Mouse (Mus musculus) intestine, embryonic 16.5 days (tissue): ENCODE data around the gene 1600014C23Rik. TPM values are rescaled to one million over a fixed set of nuclear protein-coding genes. Genes with fewer than 3 reads are reported as not detected.

Experiments used
- ATAC-seq: fragments of 200-750 bp; cut with Nextera tagmentation; 2 replicates; pipeline ENCODE4 v1.8.0; 2017; ENCODE audit warnings: moderate TSS enrichment, moderate library complexity
- H3K27ac ChIP-seq: fragments of 300-500 bp; sonication (generic); 2 replicates; pipeline ENCODE4 v1.5.1; 2014; ENCODE audit warnings: mild to moderate bottlenecking, low read length
- H3K27me3 ChIP-seq: fragments of 300-500 bp; sonication (generic); replicated peaks from 2 replicates; pipeline ENCODE4 v1.6.1; 2014; ENCODE audit warnings: low read length, control low read depth, mixed read lengths; ENCODE audit not compliant: control insufficient read depth, insufficient read depth
- H3K36me3 ChIP-seq: fragments of 300-500 bp; sonication (generic); 2 replicates; pipeline ENCODE4 v1.6.1; 2014; ENCODE audit warnings: low read length, control low read depth; ENCODE audit not compliant: control insufficient read depth, insufficient read depth
- H3K4me1 ChIP-seq: fragments of 300-500 bp; sonication (generic); 2 replicates; pipeline ENCODE4 v1.6.1; 2014; ENCODE audit warnings: low read length, control low read depth, mixed read lengths; ENCODE audit not compliant: control insufficient read depth, insufficient read depth
- H3K4me2 ChIP-seq: fragments of 300-500 bp; sonication (generic); 2 replicates; pipeline ENCODE4 v1.6.1; 2014; ENCODE audit warnings: low read depth, low read length, control low read depth
- H3K4me3 ChIP-seq: fragments of 300-500 bp; sonication (generic); 2 replicates; pipeline ENCODE4 v1.5.1; 2014; ENCODE audit warnings: mild to moderate bottlenecking, low read length
- H3K9ac ChIP-seq: fragments of 300-500 bp; sonication (generic); 2 replicates; pipeline ENCODE4 v1.6.1; 2014; ENCODE audit warnings: low read depth, low read length
- H3K9me3 ChIP-seq: fragments of 300-500 bp; sonication (generic); 2 replicates; pipeline ENCODE4 v1.6.1; 2016; ENCODE audit warnings: low read length, control low read depth; ENCODE audit not compliant: control insufficient read depth
- WGBS: fragments of 180-500 bp; shearing (Covaris S2); extraction: QIAGEN DNeasy Blood & Tissue Kit; methylation state at CpG from one replicate; pipeline ENCODE4 v1.1.7; 2014; 5-methylcytosine and 5-hydroxymethylcytosine counted together
- polyA plus RNA-seq: library from polyadenylated mRNA; unstranded; fragments of >200 nt; fragmentation: Nextera tagmentation; extraction: Ambion mirVana; gene quantifications from 2 replicates; pipeline ENCODE4 v1.2.1, GENCODE M21; 2015

The 1600014C23Rik gene
- polyA plus RNA-seq, 1 experiment from 2014 or later, result 0.76 TPM

- Histone ChIP-seq H3K27ac (peak overlapping the region; percentile 65), H3K36me3 (no peaks in the 10 kb centered on the region), H3K27me3 (no peaks in the 10 kb centered on the region), H3K9me3 (no peaks in the 10 kb centered on the region), H3K4me1 (no peaks in the 10 kb centered on the region), H3K4me3 (peak overlapping the region; percentile 58), H3K4me2 (peak overlapping the region; percentile 80), H3K9ac (peak overlapping the region; percentile 80)
- ATAC-seq, result peak; percentile 32; the same call in 1 of the 2 replicates
- 5% methylated on average over 25 of the region's 25 CpGs for WGBS
Observed at GRCm38 (mm10) chr17:45723732-45724573, 9.7 kb downstream of the 1600014C23Rik start.

- no peak overlapping the region for H3K4me2 ChIP-seq
- no peak overlapping the region for H3K27ac ChIP-seq
- H3K9me3 ChIP-seq, result no peaks in the 10 kb centered on the region
- ATAC-seq, result peak; percentile 54; the same call in 1 of the 2 replicates
- H3K27me3 ChIP-seq, result no peaks in the 10 kb centered on the region
- no peaks in the 10 kb centered on the region for H3K4me1 ChIP-seq
- no peak overlapping the region for H3K9ac ChIP-seq
- no peaks in the 10 kb centered on the region for H3K36me3 ChIP-seq
- H3K4me3 ChIP-seq, result no peak overlapping the region
- 8% methylated on average over 10 of the region's 10 CpGs for WGBS
Observed at GRCm38 (mm10) chr17:45718323-45718722, 15.3 kb downstream of the 1600014C23Rik start.

DNA sequence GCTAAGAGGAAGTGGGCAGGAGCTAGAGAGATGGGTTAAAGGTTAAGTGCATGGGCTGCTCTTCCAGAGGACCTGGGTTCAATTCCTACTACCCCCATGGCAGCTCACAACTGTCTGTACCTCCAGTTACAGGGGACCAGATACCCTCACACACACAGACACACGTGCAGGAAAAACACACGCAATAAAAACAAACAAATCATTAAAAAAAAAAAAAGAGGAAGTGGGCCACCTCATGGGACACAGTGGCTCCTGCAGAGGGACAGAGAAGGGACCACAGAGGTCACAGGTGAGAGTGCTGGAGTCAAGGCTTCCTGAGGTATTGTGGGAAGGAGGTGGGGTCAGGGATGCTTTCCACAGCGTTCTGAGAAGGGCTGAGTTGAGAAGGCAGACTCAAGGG, 22.1 kb downstream of the 1600014C23Rik start:
- H3K9ac ChIP-seq, result no peak overlapping the region
- H3K4me2 ChIP-seq, result no peak overlapping the region
- no peak overlapping the region for H3K27ac ChIP-seq
- H3K4me1 ChIP-seq, result no peaks in the 10 kb centered on the region
- no peaks in the 10 kb centered on the region for H3K27me3 ChIP-seq
- no peak for ATAC-seq
- WGBS, result 49% methylated on average over 3 of the region's 3 CpGs
- no peak overlapping the region for H3K4me3 ChIP-seq
- H3K9me3 ChIP-seq, result no peaks in the 10 kb centered on the region
- H3K36me3 ChIP-seq, result no peaks in the 10 kb centered on the region

- Histone ChIP-seq H3K27me3 (no peaks in the 10 kb centered on the region), H3K4me2 (no peak overlapping the region), H3K9ac (no peak overlapping the region), H3K4me3 (no peak overlapping the region), H3K36me3 (no peaks in the 10 kb centered on the region), H3K27ac (no peak overlapping the region), H3K9me3 (no peaks in the 10 kb centered on the region), H3K4me1 (no peaks in the 10 kb centered on the region)
- WGBS, result 79% methylated on average over 8 of the region's 8 CpGs
- ATAC-seq, result no peak
Observed at GRCm38 (mm10) chr17:45710407-45710806, 23.2 kb downstream of the 1600014C23Rik start.

DNA sequence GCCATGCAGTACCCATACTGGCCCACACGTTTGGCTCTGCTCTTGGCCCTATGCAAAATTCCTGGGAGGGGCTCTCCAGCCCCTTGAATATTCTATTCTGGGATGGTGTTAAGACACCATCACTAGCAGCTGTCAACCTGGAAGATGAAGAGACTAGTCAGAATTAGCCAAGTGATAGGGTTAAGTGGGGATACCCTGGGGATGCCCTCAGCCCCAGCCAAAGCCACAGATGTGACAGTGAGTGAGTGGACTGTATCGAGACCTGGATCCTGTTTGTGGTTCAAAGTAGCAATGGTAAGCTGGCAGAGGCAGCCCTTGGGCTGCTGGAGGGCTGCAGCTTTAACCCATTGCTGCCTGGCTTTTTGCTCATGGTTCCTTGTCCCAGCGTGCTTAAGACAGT, 23.8 kb downstream of the 1600014C23Rik start:
- WGBS, result 51% methylated on average over 3 of the region's 3 CpGs
- no peak overlapping the region for H3K4me2 ChIP-seq
- ATAC-seq, result no peak
- no peaks in the 10 kb centered on the region for H3K36me3 ChIP-seq
- H3K4me3 ChIP-seq, result no peak overlapping the region
- peaks cover 4% of the 10 kb centered on the region; the same call in 1 of the 2 replicates for H3K4me1 ChIP-seq
- no peak overlapping the region for H3K27ac ChIP-seq
- no peaks in the 10 kb centered on the region for H3K9me3 ChIP-seq
- no peak overlapping the region for H3K9ac ChIP-seq
- H3K27me3 ChIP-seq, result no peaks in the 10 kb centered on the region

DNA sequence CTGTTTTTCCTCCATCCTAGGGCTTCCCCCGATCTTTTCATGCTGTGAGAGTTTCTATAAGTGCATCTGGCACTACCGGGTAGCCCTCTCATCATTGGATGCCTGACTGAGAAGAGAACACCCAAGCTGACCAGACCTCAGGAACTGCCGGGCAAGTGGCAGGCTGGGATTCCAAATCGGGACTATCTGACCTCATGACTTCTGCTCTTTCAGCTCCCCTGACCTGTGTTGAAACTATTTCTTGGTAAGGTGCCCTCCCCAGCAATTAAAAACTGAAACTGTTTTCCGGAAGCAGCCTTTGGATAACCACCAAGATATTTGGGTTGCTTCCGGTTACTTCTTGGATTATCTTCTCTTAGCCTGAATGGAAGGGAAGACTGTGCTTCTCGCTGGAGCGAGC, 25.5 kb downstream of the 1600014C23Rik start:
- Histone ChIP-seq H3K36me3 (no peaks in the 10 kb centered on the region), H3K4me1 (peaks cover 4% of the 10 kb centered on the region; the same call in 1 of the 2 replicates), H3K27ac (no peak overlapping the region), H3K9ac (no peak overlapping the region), H3K4me3 (no peak overlapping the region), H3K4me2 (no peak overlapping the region), H3K27me3 (no peaks in the 10 kb centered on the region), H3K9me3 (no peaks in the 10 kb centered on the region)
- ATAC-seq, result no peak
- WGBS, result 79% methylated on average over 8 of the region's 8 CpGs

DNA sequence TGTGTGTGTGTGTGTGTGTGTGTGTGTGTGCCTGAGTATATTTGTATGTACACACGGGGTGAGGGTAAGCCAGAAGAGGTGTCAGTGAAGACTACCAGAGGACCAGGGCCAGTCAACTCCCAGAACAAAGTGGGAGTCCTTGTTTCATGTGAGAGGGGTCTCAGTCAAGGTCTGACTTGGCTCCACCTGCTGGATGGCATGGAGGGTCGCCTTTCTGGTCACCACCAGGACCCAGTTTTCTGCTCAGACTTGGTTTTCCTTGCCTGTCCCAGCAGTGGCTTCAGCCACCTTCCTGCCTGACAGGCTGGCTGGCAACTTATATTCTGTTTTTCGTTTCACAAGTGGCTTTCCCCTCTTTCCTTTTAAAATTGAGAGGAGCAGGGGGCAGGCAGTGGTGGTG, 26.3 kb downstream of the 1600014C23Rik start:
- Histone ChIP-seq H3K4me1 (peaks cover 8% of the 10 kb centered on the region), H3K4me3 (no peak overlapping the region), H3K27ac (no peak overlapping the region), H3K4me2 (no peak overlapping the region), H3K9ac (no peak overlapping the region), H3K27me3 (no peaks in the 10 kb centered on the region), H3K9me3 (no peaks in the 10 kb centered on the region), H3K36me3 (no peaks in the 10 kb centered on the region)
- WGBS, result 46% methylated on average over 3 of the region's 3 CpGs
- no peak for ATAC-seq

DNA sequence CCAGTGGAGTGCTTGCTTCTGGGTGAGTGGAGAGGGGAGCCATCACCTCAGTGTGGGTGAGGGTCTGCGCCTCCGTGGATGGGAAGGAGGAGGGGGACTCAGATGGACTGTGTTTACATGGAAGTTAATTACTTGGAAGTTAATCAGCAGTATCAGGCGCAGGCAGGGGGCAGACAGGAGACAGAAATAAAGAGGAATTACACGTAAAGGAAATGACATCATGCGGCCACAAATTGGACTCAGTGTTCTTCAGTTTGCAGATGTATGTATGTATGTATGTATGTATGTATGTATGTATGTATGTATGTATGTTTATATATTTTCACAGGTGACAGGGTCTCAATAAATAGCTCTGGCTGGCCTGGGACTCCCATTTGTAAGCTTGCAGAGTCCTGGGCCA, 26.8 kb downstream of the 1600014C23Rik start:
- Histone ChIP-seq H3K9me3 (no peaks in the 10 kb centered on the region), H3K27me3 (no peaks in the 10 kb centered on the region), H3K4me1 (peaks cover 11% of the 10 kb centered on the region), H3K27ac (no peak overlapping the region), H3K4me2 (no peak overlapping the region), H3K36me3 (no peaks in the 10 kb centered on the region), H3K9ac (no peak overlapping the region), H3K4me3 (no peak overlapping the region)
- ATAC-seq, result no peak
- WGBS, result 70% methylated on average over 5 of the region's 5 CpGs

- Histone ChIP-seq H3K9me3 (no peaks in the 10 kb centered on the region), H3K27me3 (no peaks in the 10 kb centered on the region), H3K4me3 (no peak overlapping the region), H3K36me3 (no peaks in the 10 kb centered on the region), H3K4me2 (no peak overlapping the region), H3K27ac (no peak overlapping the region), H3K4me1 (peaks cover 33% of the 10 kb centered on the region), H3K9ac (no peak overlapping the region)
- no peak for ATAC-seq
- WGBS, result 63% methylated on average over 7 of the region's 7 CpGs
Observed at GRCm38 (mm10) chr17:45703187-45703586, 30.5 kb downstream of the 1600014C23Rik start.
